Mouse (Mus musculus): ENCODE data around the gene Gm17018. TPM values are rescaled to one million over a fixed set of nuclear protein-coding genes. Genes with fewer than 3 reads are reported as not detected.
A peak's percentile ranks its signal among the peaks of the same experiment; 100 is the strongest.

Gm17018 gene
- polyA plus RNA-seq, 1 experiment from 2014 or later, result 34.7 TPM

- Histone ChIP-seq H3K27ac (ENCODE audit: low read depth, low read length) (0 out of 2 replicates have a peak overlapping the region, but pooled peaks have one; percentile 16), H3K4me1 (replicated peaks; ENCODE audit: control insufficient read depth, insufficient read depth, low read length) (peaks cover 24% of the 10 kb centered on the region), H3K27me3 (replicated peaks; ENCODE audit: control insufficient read depth, insufficient read depth, low read length) (no peaks in the 10 kb centered on the region), H3K4me3 (ENCODE audit: low read depth, low read length) (no peak overlapping the region), H3K9ac (ENCODE audit: low read depth, low read length) (no peak overlapping the region), H3K9me3 (ENCODE audit: control insufficient read depth, low read length) (no peaks in the 10 kb centered on the region), H3K36me3 (ENCODE audit: control insufficient read depth, insufficient read depth, low read length) (peaks cover 5% of the 10 kb centered on the region), H3K4me2 (no peak overlapping the region; the same call in 1 of the 2 replicates)
- ATAC-seq (replicated peaks; ENCODE audit: low FRiP score) (no peak), DNase-seq (ENCODE audit: low spot score) (no peak)
- 72% methylated on average over 15 of the region's 15 CpGs for WGBS
Observed at GRCm38 (mm10) chr19:45530200-45530995, 30.0 kb upstream of the Gm17018 start.

DNA sequence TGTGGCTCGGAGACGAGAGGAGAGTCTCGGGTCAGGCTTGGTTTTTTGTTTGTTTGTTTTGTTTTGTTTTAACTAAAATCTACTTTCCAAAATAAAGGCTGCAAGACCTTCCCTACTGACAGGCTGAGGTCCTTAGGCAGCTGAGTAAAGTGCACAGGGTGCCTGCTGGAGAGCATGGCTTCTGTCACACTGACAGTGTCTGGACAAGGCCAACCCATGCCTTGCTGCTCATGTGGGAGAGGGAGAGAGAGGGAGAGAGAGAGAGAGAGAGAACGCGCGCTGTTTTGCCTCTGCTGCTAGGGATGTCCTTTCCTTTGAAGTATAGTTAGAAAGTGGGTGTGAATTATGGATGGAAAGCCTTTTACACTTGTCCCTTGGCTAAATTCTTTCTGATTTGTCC lies 28.9 kb upstream of the Gm17018 start:
- peaks cover 5% of the 10 kb centered on the region for H3K36me3 ChIP-seq (ENCODE audit: control insufficient read depth, insufficient read depth, low read length)
- H3K9me3 ChIP-seq (ENCODE audit: control insufficient read depth, low read length), result no peaks in the 10 kb centered on the region
- no peak overlapping the region for H3K27ac ChIP-seq (ENCODE audit: low read depth, low read length)
- ATAC-seq (replicated peaks; ENCODE audit: low FRiP score), result no peak
- peaks cover 24% of the 10 kb centered on the region for H3K4me1 ChIP-seq (replicated peaks; ENCODE audit: control insufficient read depth, insufficient read depth, low read length)
- H3K9ac ChIP-seq (ENCODE audit: low read depth, low read length), result no peak overlapping the region
- 77% methylated on average over 6 of the region's 6 CpGs for WGBS
- H3K4me3 ChIP-seq (ENCODE audit: low read depth, low read length), result no peak overlapping the region
- H3K4me2 ChIP-seq, result no peak overlapping the region
- no peaks in the 10 kb centered on the region for H3K27me3 ChIP-seq (replicated peaks; ENCODE audit: control insufficient read depth, insufficient read depth, low read length)
- DNase-seq (ENCODE audit: low spot score), result no peak

GRCm38 (mm10) chr19:45533617-45534016 lies 26.8 kb upstream of the Gm17018 start:
- no peak overlapping the region for H3K27ac ChIP-seq (ENCODE audit: low read depth, low read length)
- H3K9me3 ChIP-seq (ENCODE audit: control insufficient read depth, low read length), result no peaks in the 10 kb centered on the region
- H3K9ac ChIP-seq (ENCODE audit: low read depth, low read length), result no peak overlapping the region
- WGBS, result 62% methylated on average over 7 of the region's 7 CpGs
- no peak for ATAC-seq (replicated peaks; ENCODE audit: low FRiP score)
- no peaks in the 10 kb centered on the region; the same call in 1 of the 2 replicates for H3K36me3 ChIP-seq (ENCODE audit: control insufficient read depth, insufficient read depth, low read length)
- peaks cover 10% of the 10 kb centered on the region for H3K4me1 ChIP-seq (replicated peaks; ENCODE audit: control insufficient read depth, insufficient read depth, low read length)
- no peaks in the 10 kb centered on the region for H3K27me3 ChIP-seq (replicated peaks; ENCODE audit: control insufficient read depth, insufficient read depth, low read length)
- no peak for DNase-seq (ENCODE audit: low spot score)
- no peak overlapping the region for H3K4me2 ChIP-seq
- H3K4me3 ChIP-seq (ENCODE audit: low read depth, low read length), result no peak overlapping the region

- no peaks in the 10 kb centered on the region; the same call in 1 of the 2 replicates for H3K36me3 ChIP-seq (ENCODE audit: control insufficient read depth, insufficient read depth, low read length)
- no peak for ATAC-seq (replicated peaks; ENCODE audit: low FRiP score)
Observed at GRCm38 (mm10) chr19:45535214-45535735, 25.1 kb upstream of the Gm17018 start.

DNA sequence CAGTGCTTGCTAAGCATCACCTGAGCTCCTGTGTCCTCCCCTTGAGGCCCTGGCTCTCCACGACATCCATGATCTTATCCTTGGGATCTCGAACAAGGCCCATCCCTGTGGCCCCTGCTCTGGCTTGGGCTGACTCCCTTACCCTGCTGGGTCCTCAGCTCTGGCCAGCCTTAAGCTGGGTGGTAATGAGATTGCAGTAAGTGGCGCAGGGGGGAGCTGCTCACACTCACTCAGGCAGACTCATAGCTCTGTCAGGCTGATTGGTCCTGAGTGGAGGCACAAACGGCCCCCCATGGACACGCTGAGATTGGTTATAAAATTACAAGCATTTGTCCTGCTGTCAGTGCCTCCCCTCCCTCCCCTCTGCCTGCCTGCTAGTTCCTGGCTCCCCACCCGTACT lies 24.5 kb upstream of the Gm17018 start:
- DNase-seq (ENCODE audit: low spot score) (no peak), ATAC-seq (replicated peaks; ENCODE audit: low FRiP score) (no peak)
- no peak overlapping the region for H3K4me3 ChIP-seq (ENCODE audit: low read depth, low read length)
- no peak overlapping the region for H3K9ac ChIP-seq (ENCODE audit: low read depth, low read length)
- 54% methylated on average over 6 of the region's 6 CpGs for WGBS
- no peak overlapping the region for H3K27ac ChIP-seq (ENCODE audit: low read depth, low read length)
- H3K4me2 ChIP-seq, result no peak overlapping the region
- H3K4me1 ChIP-seq (replicated peaks; ENCODE audit: control insufficient read depth, insufficient read depth, low read length), result peaks cover 5% of the 10 kb centered on the region
- H3K9me3 ChIP-seq (ENCODE audit: control insufficient read depth, low read length), result no peaks in the 10 kb centered on the region
- H3K27me3 ChIP-seq (replicated peaks; ENCODE audit: control insufficient read depth, insufficient read depth, low read length), result peaks cover 5% of the 10 kb centered on the region
- no peaks in the 10 kb centered on the region for H3K36me3 ChIP-seq (ENCODE audit: control insufficient read depth, insufficient read depth, low read length)

More at GRCm38 (mm10) chr19:45535214-45535735, 25.1 kb upstream of the Gm17018 start:
- no peak for DNase-seq (ENCODE audit: low spot score)
- H3K4me3 ChIP-seq (ENCODE audit: low read depth, low read length), result no peak overlapping the region
- no peak overlapping the region for H3K27ac ChIP-seq (ENCODE audit: low read depth, low read length)
- WGBS, result 72% methylated on average over 8 of the region's 8 CpGs
- no peak overlapping the region for H3K9ac ChIP-seq (ENCODE audit: low read depth, low read length)
- peaks cover 6% of the 10 kb centered on the region for H3K4me1 ChIP-seq (replicated peaks; ENCODE audit: control insufficient read depth, insufficient read depth, low read length)
- no peaks in the 10 kb centered on the region for H3K9me3 ChIP-seq (ENCODE audit: control insufficient read depth, low read length)
- H3K4me2 ChIP-seq, result no peak overlapping the region
- no peaks in the 10 kb centered on the region; the same call in 1 of the 2 replicates for H3K27me3 ChIP-seq (replicated peaks; ENCODE audit: control insufficient read depth, insufficient read depth, low read length)

GRCm38 (mm10) chr19:45537505-45537904 lies 22.9 kb upstream of the Gm17018 start:
- H3K9me3 ChIP-seq (ENCODE audit: control insufficient read depth, low read length), result no peaks in the 10 kb centered on the region
- H3K4me1 ChIP-seq (replicated peaks; ENCODE audit: control insufficient read depth, insufficient read depth, low read length), result peaks cover 10% of the 10 kb centered on the region
- H3K36me3 ChIP-seq (ENCODE audit: control insufficient read depth, insufficient read depth, low read length), result no peaks in the 10 kb centered on the region
- no peak overlapping the region for H3K9ac ChIP-seq (ENCODE audit: low read depth, low read length)
- DNase-seq (ENCODE audit: low spot score), result no peak
- no peak overlapping the region for H3K4me3 ChIP-seq (ENCODE audit: low read depth, low read length)
- WGBS, result 31% methylated on average over 1 of the region's 1 CpGs
- ATAC-seq (replicated peaks; ENCODE audit: low FRiP score), result no peak
- no peak overlapping the region for H3K4me2 ChIP-seq
- no peak overlapping the region for H3K27ac ChIP-seq (ENCODE audit: low read depth, low read length)
- H3K27me3 ChIP-seq (replicated peaks; ENCODE audit: control insufficient read depth, insufficient read depth, low read length), result peaks cover 20% of the 10 kb centered on the region

DNA sequence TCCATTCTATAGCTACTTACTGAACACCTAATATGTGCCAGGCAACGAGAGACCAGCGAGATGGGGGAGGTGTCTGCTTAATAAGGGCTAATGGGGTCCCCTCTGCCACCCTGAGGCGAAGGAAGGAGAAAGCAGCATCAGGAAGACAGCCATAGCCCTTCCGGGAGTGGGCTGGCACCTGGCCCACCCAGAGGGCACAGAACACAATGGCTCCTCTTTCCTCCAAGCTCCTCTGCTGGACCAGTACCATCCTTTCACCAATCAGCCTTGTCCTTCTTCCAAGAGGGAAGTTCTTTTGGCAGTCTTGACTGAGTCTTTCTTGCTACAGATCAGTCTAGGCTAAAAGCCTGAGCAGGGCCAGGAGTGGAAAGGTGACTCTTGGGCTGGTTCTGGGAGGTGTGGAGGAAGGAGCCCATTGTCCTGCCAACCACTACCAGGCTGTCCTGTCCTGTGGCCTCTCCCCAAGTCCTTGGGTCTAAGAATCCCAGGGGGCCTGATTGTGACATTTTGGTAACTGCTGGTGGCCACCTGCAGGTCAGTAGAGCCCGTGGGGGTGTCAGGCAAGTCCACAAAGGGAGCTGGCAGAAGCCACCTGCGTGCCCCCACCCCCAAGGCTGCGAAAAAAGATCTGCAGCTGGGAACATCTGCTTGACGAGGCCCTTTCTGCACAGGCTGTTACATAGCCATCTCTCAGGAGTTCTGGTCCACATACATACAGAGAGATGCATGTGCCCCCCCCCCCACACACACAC lies 19.6 kb upstream of the Gm17018 start:
- Histone ChIP-seq H3K4me2 (peak overlapping the region; percentile 68), H3K9ac (ENCODE audit: low read depth, low read length) (peak overlapping the region; percentile 49), H3K4me1 (replicated peaks; ENCODE audit: control insufficient read depth, insufficient read depth, low read length) (peaks cover 10% of the 10 kb centered on the region), H3K27me3 (replicated peaks; ENCODE audit: control insufficient read depth, insufficient read depth, low read length) (peaks cover 34% of the 10 kb centered on the region), H3K4me3 (ENCODE audit: low read depth, low read length) (peak overlapping the region; percentile 48), H3K36me3 (ENCODE audit: control insufficient read depth, insufficient read depth, low read length) (no peaks in the 10 kb centered on the region), H3K27ac (ENCODE audit: low read depth, low read length) (no peak overlapping the region), H3K9me3 (ENCODE audit: control insufficient read depth, low read length) (no peaks in the 10 kb centered on the region)
- DNase-seq (ENCODE audit: low spot score), result no peak
- no peak for ATAC-seq (replicated peaks; ENCODE audit: low FRiP score)
- WGBS, result 43% methylated on average over 8 of the region's 8 CpGs

DNA sequence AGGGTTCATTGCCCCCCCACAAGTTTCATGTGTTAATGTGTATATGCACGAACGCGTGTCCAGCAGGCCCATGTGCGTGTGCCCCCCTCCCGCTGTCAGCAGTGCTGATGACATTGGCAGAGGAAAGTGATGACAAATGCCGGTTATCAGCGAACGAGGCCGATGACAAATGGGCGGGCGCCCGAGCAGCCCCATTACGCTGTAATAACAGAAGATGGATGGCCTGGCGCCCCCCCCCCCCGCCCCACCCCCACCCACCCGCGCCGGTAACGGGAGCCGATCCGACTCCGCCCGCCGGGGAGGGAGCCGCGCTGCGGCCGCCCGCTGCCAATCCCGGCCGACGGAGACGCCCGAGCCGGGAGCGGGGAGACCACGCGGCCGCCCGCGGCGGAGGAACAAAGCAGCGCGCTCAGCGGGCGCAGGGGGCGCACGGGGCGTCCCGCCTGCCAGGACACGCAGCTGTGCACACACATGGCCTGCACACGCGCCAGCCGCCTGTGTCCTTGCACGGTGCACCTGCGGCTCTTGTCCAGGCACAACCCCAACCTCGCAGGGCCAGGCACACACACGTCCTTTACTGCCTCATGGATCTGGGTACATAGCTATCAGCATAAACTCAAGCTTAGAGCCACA lies 18.9 kb upstream of the Gm17018 start:
- H3K4me2 ChIP-seq, result peak overlapping the region; percentile 68
- DNase-seq (ENCODE audit: low spot score) (peak; percentile 64), ATAC-seq (replicated peaks; ENCODE audit: low FRiP score) (0 out of 2 replicates have a peak, but pooled peaks have one; percentile 11)
- no peaks in the 10 kb centered on the region for H3K36me3 ChIP-seq (ENCODE audit: control insufficient read depth, insufficient read depth, low read length)
- no peaks in the 10 kb centered on the region for H3K9me3 ChIP-seq (ENCODE audit: control insufficient read depth, low read length)
- no peak overlapping the region for H3K27ac ChIP-seq (ENCODE audit: low read depth, low read length)
- peak overlapping the region; percentile 48 for H3K4me3 ChIP-seq (ENCODE audit: low read depth, low read length)
- peaks cover 41% of the 10 kb centered on the region for H3K27me3 ChIP-seq (replicated peaks; ENCODE audit: control insufficient read depth, insufficient read depth, low read length)
- WGBS, result under 1% methylated on average over 41 of the region's 58 CpGs
- H3K4me1 ChIP-seq (replicated peaks; ENCODE audit: control insufficient read depth, insufficient read depth, low read length), result peaks cover 10% of the 10 kb centered on the region
- peak overlapping the region; percentile 49 for H3K9ac ChIP-seq (ENCODE audit: low read depth, low read length)
